Mouse (Mus musculus) thymus, adult 2 months (tissue): ENCODE measurements around the gene C3ar1.

Experiments used
- CTCF ChIP-seq: fragments of 200-500 bp; IDR thresholded peaks from 2 replicates; pipeline ENCODE4 v1.5.1; 2012; ENCODE audit warnings: mild to moderate bottlenecking, control low read depth, low read length, moderate library complexity, borderline replicate concordance; ENCODE audit not compliant: control insufficient read depth, poor library complexity, insufficient read depth; ENCODE audit errors: extremely low read depth
- POLR2A ChIP-seq: fragments of 200-500 bp; IDR thresholded peaks from 2 replicates; pipeline ENCODE4 v1.6.1; 2012; ENCODE audit warnings: mild to moderate bottlenecking, low read length, control low read depth, moderate library complexity; ENCODE audit not compliant: control insufficient read depth, poor library complexity, insufficient read depth; ENCODE audit errors: extremely low read depth

- TF ChIP-seq CTCF (no peak), POLR2A (no peak)
Observed at GRCm38 (mm10) chr6:122813640-122814039, 42.3 kb downstream of the C3ar1 start.
